Mouse (Mus musculus): ENCODE data around the gene Bub1b. TPM values are rescaled to one million over a fixed set of nuclear protein-coding genes. Genes with fewer than 3 reads are reported as not detected.

Gene Bub1b
- polyA plus RNA-seq (2017; shearing (Covaris generic)), result 10 to 100 TPM in 1 of 2 experiments, 1 to 10 TPM in 1; 3.0 to 11.1 TPM

DNA sequence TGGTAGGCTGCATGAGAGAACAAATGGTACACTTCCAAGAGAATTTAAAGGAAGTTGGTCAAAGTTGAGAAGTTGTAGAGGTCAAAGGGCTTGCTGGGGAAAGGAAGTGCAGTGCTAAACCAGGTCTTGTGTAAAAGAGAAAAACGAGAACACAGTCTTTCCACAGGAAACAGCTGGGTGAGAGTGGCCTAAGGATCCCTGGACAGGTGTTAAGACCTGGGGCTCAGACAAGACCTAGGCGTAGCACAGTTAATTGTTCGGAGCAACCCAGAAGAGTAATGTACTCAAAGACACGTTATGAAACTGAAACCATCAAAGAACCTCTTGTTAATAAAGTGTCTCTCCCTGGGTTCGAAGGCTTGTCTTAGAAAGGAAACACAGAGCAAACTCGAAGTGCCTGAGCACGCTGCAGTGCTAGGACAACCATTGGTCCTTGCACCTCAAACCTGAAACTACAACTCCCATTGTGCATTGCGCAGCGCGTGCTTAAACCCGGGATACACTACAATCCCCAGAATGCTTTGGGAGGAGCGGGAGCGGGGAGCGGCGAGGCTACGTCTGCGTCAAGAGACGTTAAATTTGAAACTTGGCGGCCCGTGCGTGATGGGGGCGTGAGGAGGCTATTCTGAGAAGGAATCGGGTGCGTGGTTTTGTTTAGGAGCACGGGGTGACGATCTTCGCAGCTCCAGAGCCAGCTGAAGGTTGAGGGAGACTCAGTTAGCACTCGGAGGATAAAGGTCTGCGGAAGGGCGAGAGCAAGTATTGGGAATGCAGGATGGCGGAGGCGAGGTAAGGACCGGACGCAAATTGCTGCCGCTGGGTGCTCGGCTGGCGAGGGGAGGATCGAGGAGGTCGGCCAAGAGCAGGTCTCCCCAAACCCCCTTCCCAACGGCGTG is at the start of gene Bub1b:
TSS of gene Bub1b (plus strand) at position 539 of the 896 bp plus-strand sequence.
- peak; percentile 99 for ATAC-seq

GRCm38 (mm10) chr2:118548421-118549221 is 49.4 kb upstream of the Bub1b start:
- no peak for ATAC-seq

GRCm38 (mm10) chr2:118549507-118550473 is 48.2 kb upstream of the Bub1b start, which contains the start of gene Bmf:
Gene Bmf, minus strand, starts transcription at chr2:118549687.
- ATAC-seq, result peak; percentile 4

DNA sequence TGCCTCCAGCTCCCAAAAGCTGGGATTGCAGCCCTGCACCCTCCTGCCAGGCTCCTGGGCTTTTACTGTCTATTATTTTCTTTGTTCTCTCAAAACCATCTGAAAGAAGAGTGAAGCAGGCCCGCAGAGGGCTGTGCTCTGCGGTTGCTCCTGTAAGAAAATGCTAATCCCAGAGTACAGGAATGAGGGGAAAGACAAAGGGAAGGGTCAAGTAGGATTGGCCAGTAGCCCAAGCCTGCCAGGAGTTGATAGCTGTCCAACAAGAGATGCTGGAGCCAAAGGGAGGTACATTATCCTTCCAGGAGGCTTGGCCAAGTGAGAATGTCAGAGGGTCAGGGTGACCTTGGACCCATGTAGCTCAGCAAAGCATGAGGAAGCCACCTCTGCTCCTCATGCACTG is 46.4 kb upstream of the Bub1b start:
- no peak for ATAC-seq

DNA sequence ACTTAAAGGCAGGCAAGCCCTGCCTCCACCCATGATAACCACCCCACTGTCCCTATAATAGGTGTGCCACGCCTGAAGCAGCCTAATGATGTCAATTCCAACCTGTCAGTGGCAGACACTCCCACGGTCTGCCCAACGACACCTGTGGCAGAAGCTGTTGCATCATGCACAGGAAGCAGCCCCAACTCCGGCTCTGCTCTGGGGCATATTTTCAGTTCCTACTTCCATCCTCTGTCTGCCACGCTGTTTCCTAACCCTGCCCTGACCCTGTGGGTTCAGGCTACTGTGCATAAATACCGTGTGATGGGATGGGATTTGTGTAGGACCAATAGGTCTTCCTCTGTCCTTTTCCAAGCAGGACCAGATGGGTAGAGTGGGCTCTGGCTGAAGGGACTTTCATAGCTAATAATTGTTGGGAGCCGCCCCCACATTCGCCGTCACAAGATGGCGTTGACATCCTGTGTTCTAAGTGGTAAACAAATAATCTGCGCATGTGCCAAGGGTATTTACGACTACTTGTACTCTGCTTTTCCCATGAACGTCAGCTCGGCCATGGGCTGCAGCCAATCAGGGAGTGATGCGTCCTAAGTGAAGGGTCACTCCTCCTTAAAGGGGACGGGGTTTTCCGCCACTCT is 43.5 kb upstream of the Bub1b start:
- peak; percentile 92 for ATAC-seq

DNA sequence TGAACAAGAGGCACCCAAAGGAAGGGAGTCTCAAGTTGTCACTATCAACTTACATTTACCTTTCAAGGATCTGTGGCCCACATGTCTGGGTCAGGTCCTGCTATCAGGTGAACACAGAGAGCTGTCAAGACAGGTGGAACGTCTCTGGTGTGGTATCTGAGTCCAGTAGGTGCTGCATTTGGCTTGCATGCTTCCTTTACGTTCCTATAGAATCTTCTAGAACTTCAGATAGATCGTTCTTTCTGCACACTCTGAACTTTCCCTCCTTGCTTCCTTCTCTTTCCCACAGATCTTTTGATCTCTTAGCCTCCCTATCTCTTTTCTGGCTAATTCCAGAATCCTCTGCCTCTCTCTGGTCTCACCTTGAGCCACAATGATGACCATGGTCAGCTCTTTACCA is 39.6 kb upstream of the Bub1b start:
- no peak for ATAC-seq

DNA sequence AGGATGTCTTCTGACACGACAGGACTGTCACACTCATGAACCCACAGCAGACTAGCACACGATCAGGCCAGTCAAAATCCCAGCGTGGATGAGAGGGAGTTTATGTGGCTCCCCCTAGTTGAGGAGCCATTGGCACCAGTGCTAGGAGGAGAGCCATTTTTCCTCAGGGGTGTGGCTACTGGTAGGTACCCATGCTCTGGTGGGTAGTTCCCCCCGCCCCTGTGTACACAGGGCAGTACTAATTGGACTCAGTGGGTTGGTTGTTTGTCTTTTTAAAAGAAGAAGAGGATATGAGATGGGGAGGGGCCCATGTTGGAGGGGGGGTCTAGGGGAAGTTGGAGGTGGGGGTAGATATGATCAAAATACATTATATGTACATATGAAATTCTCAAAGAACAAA is 36.0 kb upstream of the Bub1b start:
- no peak for ATAC-seq

GRCm38 (mm10) chr2:118562431-118562830 is 35.6 kb upstream of the Bub1b start:
- no peak for ATAC-seq

- ATAC-seq, result no peak
Observed at GRCm38 (mm10) chr2:118567179-118567578, 30.8 kb upstream of the Bub1b start.

DNA sequence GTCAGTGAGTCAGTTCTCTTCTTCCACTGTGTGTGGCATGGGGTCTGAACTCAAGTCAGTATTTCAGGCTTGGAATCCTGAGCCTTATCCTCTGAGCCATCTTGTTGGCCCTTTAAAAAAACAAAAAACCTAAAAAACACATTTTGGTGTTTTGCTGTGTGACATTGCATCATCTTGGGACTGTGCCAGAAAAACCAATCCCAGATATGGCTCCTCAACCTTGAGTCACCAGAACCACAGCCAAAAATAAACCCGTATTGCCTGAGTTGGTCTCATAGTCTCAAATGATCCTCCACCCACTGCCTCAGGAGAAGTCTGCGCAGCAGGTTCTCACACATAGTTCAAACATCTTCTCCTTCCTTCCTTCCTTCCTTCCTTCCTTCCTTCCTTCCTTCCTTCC is 27.1 kb upstream of the Bub1b start:
- no peak for ATAC-seq

GRCm38 (mm10) chr2:118572183-118572836 is 25.7 kb upstream of the Bub1b start:
- ATAC-seq, result no peak

DNA sequence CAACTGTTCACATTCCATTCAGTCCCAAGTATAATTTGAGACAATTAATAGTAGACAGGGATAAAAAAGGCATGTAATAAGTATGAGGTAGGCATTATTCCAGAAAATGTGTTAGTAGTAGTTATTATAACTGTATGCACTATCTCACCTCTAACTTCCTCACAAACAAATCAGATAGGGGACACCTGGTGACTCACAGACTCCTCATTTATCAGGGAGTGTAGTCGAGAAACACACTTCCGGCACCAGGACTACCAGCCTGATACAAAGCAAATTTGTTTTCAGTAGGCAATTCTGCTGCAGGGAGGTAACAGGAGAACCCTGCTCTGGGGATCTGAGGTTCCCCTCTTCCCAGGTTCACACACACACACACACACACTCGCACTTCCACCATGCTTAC is 24.9 kb upstream of the Bub1b start:
- no peak for ATAC-seq

- no peak for ATAC-seq
Observed at GRCm38 (mm10) chr2:118586013-118586412, 12.0 kb upstream of the Bub1b start.

DNA sequence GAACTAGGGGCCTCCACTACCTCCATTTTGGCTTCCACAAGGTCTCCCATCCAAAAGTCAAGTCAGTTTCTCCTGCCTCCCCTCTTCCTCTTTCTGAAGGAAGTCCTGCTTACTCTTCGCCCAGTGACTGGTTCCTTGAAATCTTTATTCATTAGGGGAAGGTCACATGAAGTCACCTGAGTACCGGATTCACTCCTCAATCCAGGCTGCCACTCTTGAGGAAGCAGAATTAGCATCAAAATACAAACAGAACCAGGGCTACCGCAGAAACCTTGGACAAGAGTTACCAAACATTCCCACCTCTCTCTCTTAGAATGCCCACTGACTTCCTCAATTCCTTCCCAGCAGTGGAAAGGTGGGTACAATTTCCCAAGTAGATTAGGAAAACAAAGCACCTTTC is 10.3 kb upstream of the Bub1b start:
- no peak for ATAC-seq

- ATAC-seq, result no peak
Observed at GRCm38 (mm10) chr2:118591083-118591482, 6.9 kb upstream of the Bub1b start.

GRCm38 (mm10) chr2:118599087-118599486 is 1.1 kb downstream of the Bub1b start:
- ATAC-seq, result no peak

- ATAC-seq, result no peak
Observed at GRCm38 (mm10) chr2:118601599-118602263, 3.7 kb downstream of the Bub1b start.

GRCm38 (mm10) chr2:118604091-118604490 is 6.1 kb downstream of the Bub1b start:
- no peak for ATAC-seq

DNA sequence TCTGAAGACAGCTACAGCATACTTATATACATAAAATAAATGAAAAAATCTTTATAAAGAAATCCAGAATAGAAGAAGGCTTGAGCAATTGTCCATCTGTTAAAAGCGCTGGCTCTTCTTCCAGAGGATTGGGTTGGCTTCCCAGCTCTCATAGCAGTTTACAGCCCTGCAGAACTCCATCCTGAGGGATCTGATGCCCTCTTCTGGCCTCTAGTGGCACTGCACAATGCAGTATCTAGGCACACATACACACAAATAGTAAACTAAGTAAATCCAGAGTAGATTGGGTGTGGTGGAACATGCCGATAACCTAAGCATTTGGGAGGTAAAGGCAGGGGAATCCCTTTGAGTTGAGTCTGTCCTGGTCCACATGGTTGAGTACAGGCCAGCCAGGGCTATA is 8.0 kb downstream of the Bub1b start:
- ATAC-seq, result no peak

DNA sequence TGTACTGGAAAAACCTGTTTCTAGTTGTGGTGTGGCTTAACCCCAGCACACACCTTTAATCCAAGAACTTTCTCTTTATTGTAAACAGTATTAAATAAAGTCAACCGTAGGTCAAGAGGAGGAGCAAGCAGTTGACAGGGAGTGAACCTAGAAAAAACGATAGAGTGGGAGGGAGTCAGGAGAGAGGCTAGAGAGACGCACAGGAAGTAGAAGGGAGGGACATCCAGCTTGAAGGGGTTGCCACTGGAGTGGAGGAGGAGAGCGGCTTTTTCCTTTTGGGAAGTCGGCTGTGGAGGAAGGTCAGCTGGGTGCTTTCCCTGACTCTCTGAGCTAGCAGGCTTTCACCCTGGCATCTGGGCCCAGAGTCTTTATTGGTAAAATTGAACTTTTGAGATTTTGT is 9.0 kb downstream of the Bub1b start:
- no peak for ATAC-seq

DNA sequence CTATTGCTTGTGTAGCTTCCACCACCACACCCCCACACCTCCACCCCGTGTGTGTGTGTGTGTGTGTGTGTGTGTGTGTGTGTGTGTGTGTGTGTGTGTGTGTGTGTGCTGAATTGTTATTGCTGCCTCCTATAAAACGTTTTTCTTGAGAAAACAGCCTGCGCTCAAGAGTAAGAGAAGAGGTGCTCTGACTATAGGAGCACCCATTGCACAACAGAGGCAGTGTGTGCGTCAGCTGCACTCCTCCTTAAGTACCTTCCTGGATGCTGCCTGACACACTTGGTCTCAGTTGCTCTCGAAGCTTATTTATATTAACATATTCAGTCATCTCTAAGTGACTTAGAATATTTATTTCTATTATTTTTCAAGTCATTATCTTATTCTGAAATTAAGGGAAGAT is 20.0 kb downstream of the Bub1b start:
- no peak for ATAC-seq
